Comparison of ENCODE assay signal across 18 mouse cellular contexts in genomic region chr13:69414813-69415212, GRCm38 (mm10).
DNase-seq lines count a peak whose midpoint lies in the region; ATAC-seq and TF ChIP-seq lines count a peak whose summit lies in the region.
"Had no signal": no experiment of that assay in that cellular context is flagged by ENCODE, and none has a peak within 500 bp of the region (broad histone marks: within the 10 kb centered on the region; RNA-seq: fewer than 3 reads in every experiment).

No protein-coding gene starts in this region.

- intact Hi-C loops in left cerebral cortex, adult 2 months (cut with DNase I): no loop called here

- H3K4me3 ChIP-seq in left cerebral cortex, adult 2 months: no peak overlapping the region
- H3K4me3 ChIP-seq: embryonic facial prominence, embryonic 13.5 days; forebrain, embryonic 12.5 days; heart, embryonic 12.5 days; hindbrain, embryonic 10.5 days had no signal

- no peak for ATAC-seq in megakaryocyte, adult 5-6 weeks (ENCODE audit: poor library complexity, severe bottlenecking)
- ATAC-seq: forebrain, embryonic 16.5 days had no signal

- DNase-seq in frontal cortex, adult 2 months (ENCODE audit: extremely low spot score in 1 of 2, low spot score in 1 of 2): peak; percentile 14 to 20
- DNase-seq in frontal cortex, postnatal 14 days (ENCODE audit: low spot score in 2 of 2): no peak
- DNase-seq in left cerebral cortex, adult 11 months (ENCODE audit: low spot score): peak; percentile 7
- DNase-seq in left cerebral cortex, adult 2 months (ENCODE audit: extremely low spot score in 1 of 2, low spot score in 2 of 2): no peak
- DNase-seq in right cerebral cortex, adult 18-20 months: peak; percentile 31
- no peak for DNase-seq in right cerebral cortex, postnatal 25 days
- DNase-seq: adrenal gland, postnatal 10 days; cerebellum, adult 18-20 months; cerebellum, adult 9-11 months; cerebellum, postnatal 36 days; gastrocnemius, postnatal 10 days had no signal

- no peak overlapping the region for H3K27ac ChIP-seq in left cerebral cortex, adult 2 months
- H3K27ac ChIP-seq: embryonic facial prominence, embryonic 13.5 days; forebrain, embryonic 12.5 days; hindbrain, embryonic 10.5 days; hindbrain, embryonic 14.5 days had no signal

- no peak for TF ChIP-seq CTCF in left cerebral cortex, adult 2 months (IDR thresholded peaks at IDR 0.05)

Comparison
In these comparisons a context has a peak if more than half of its experiments do, and no peak if none do; other contexts are left out.
1. DNase-seq: peak in frontal cortex, adult 2 months (2 of 2), left cerebral cortex, adult 11 months (single experiment) and right cerebral cortex, adult 18-20 months (single experiment); none in frontal cortex, postnatal 14 days (0 of 2), left cerebral cortex, adult 2 months (0 of 2) and right cerebral cortex, postnatal 25 days (single experiment).